Mouse (Mus musculus) embryonic facial prominence, embryonic 11.5 days (tissue): ENCODE results near the gene Fitm2. TPM values are rescaled to one million over a fixed set of nuclear protein-coding genes. Genes with fewer than 3 reads are reported as not detected.

Experiments
- ATAC-seq: fragments of 200-750 bp; cut with Nextera tagmentation; replicated peaks from 2 replicates; pipeline ENCODE4 v1.8.0; 2017; ENCODE audit warnings: low read depth; ENCODE audit not compliant: insufficient number of reproducible peaks, low FRiP score, low TSS enrichment
- DNase-seq: peaks from one replicate; pipeline ENCODE4 v3.0.0-alpha.2; 2015; ENCODE audit warnings: low spot score
- H3K27ac ChIP-seq: fragments of 300-500 bp; sonication (generic); replicated peaks from 2 replicates; pipeline ENCODE4 v1.5.1; 2014; ENCODE audit warnings: mild to moderate bottlenecking, low read depth, low read length, control low read depth
- H3K27me3 ChIP-seq: fragments of 300-500 bp; sonication (generic); 2 replicates; pipeline ENCODE4 v1.6.1; 2014; ENCODE audit warnings: mild to moderate bottlenecking, low read length, moderate library complexity, mixed read lengths; ENCODE audit not compliant: control insufficient read depth, insufficient read depth
- H3K36me3 ChIP-seq: fragments of 300-500 bp; sonication (generic); replicated peaks from 2 replicates; pipeline ENCODE4 v1.6.1; 2014; ENCODE audit warnings: low read depth, mild to moderate bottlenecking, low read length, moderate library complexity, mixed read lengths; ENCODE audit not compliant: control insufficient read depth, insufficient read depth
- H3K4me1 ChIP-seq: fragments of 300-500 bp; sonication (generic); 2 replicates; pipeline ENCODE4 v1.6.1; 2014; ENCODE audit warnings: low read length, mixed read lengths; ENCODE audit not compliant: control insufficient read depth, insufficient read depth
- H3K4me2 ChIP-seq: fragments of 300-500 bp; sonication (generic); 2 replicates; pipeline ENCODE4 v1.6.1; 2014; ENCODE audit warnings: low read depth, mild to moderate bottlenecking, control low read depth, low read length, moderate library complexity
- H3K4me3 ChIP-seq: fragments of 300-500 bp; sonication (generic); 2 replicates; pipeline ENCODE4 v1.5.1; 2014; ENCODE audit warnings: low read depth, low read length, control low read depth
- H3K9ac ChIP-seq: fragments of 300-500 bp; sonication (generic); replicated peaks from 2 replicates; pipeline ENCODE4 v1.6.1; 2014; ENCODE audit warnings: mild to moderate bottlenecking, control low read depth, low read length
- H3K9me3 ChIP-seq: fragments of 300-500 bp; sonication (generic); replicated peaks from 2 replicates; pipeline ENCODE4 v1.6.1; 2016; ENCODE audit warnings: mild to moderate bottlenecking, low read length, inconsistent platforms, mixed read lengths; ENCODE audit not compliant: control insufficient read depth
- WGBS: fragments of 180-500 bp; shearing (Covaris S2); extraction: QIAGEN DNeasy Blood & Tissue Kit; methylation state at CpG from one replicate; pipeline ENCODE4 v1.1.7; 2014; 5-methylcytosine and 5-hydroxymethylcytosine counted together
- polyA plus RNA-seq: library from polyadenylated mRNA; unstranded; fragments of >200 nt; fragmentation: Nextera tagmentation; extraction: Ambion mirVana; gene quantifications from 2 replicates; pipeline ENCODE4 v1.2.1, GENCODE M21; 2014

The Fitm2 gene
- polyA plus RNA-seq: 9.0 and 9.7 TPM in 2 replicates

DNA sequence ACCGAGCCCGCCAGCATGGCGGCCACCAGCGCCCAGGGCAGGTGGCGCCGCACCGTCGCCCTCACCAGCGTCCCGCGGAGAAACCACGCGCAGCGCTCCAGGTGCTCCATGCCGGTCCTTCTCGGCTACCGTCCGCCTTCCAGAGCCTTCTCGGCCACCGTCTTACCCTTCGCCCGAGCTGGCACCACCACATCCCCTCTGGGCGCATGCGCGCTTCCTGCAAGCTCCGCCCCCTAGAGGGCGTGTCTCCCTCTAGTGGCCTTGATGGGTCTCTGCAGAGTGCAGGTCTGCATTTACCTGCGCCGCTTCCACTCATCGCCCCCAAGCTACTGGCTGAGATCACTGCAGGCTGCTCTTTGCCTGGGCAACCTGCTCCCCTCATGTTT, at the start of gene Fitm2:
Gene Fitm2 (minus strand): TSS at position 164 of the 386 bp plus-strand sequence.
- H3K9me3 ChIP-seq: no peaks in the 10 kb centered on the region
- ATAC-seq (peak; percentile 95), DNase-seq (peak; percentile 97)
- no peaks in the 10 kb centered on the region for H3K27me3 ChIP-seq
- no peaks in the 10 kb centered on the region for H3K4me1 ChIP-seq
- peak within 1 kb of the TSS; percentile 85 for H3K4me3 ChIP-seq
- WGBS: under 1% methylated on average over 29 of the region's 30 CpGs
- peak within 1 kb of the TSS; percentile 82 for H3K9ac ChIP-seq
- peak within 1 kb of the TSS; percentile 13; the same call in 1 of the 2 replicates for H3K27ac ChIP-seq
- no peaks in the 10 kb centered on the region for H3K36me3 ChIP-seq
- peak within 1 kb of the TSS; percentile 79 for H3K4me2 ChIP-seq

- no peak within 1 kb of the TSS for H3K9ac ChIP-seq
- no peaks in the 10 kb centered on the region for H3K9me3 ChIP-seq
- H3K4me2 ChIP-seq: no peak within 1 kb of the TSS
- H3K4me3 ChIP-seq: no peak within 1 kb of the TSS
- no peaks in the 10 kb centered on the region for H3K36me3 ChIP-seq
- no peaks in the 10 kb centered on the region for H3K4me1 ChIP-seq
- no peak within 1 kb of the TSS for H3K27ac ChIP-seq
- WGBS: 89% methylated on average over 10 of the region's 10 CpGs
- ATAC-seq (no peak), DNase-seq (no peak)
- no peaks in the 10 kb centered on the region for H3K27me3 ChIP-seq
These were observed 34.0 kb upstream of the Fitm2 start, which contains the start of gene Hnf4a for GRCm38 (mm10) chr2:163506300-163507004. Hnf4a (plus strand) TSS chr2:163506808.

DNA sequence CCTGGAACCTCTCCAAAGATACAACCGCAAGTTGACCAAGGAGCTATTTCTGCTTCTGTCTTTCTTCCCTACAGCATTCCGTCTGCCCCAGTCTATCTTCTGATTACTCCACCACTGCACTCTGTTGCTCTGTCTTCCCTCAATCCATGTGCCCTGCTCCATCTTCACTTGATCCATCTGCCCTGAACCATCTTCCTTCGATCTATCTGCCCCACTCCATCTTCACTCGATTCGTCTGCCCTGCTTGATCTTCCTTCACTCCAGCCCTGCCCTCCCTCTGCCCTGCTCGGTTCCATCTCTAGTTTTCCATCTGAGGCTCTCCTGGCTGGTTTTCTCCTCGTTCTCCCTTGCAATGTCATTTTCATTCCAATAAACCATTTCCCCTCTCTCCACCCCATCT, 30.8 kb upstream of the Fitm2 start:
- 77% methylated on average over 7 of the region's 7 CpGs for WGBS
- DNase-seq (no peak), ATAC-seq (no peak)
- no peaks in the 10 kb centered on the region for H3K36me3 ChIP-seq
- H3K4me2 ChIP-seq: no peak overlapping the region
- no peaks in the 10 kb centered on the region for H3K27me3 ChIP-seq
- no peaks in the 10 kb centered on the region for H3K9me3 ChIP-seq
- H3K9ac ChIP-seq: no peak overlapping the region
- no peak overlapping the region for H3K27ac ChIP-seq
- H3K4me1 ChIP-seq: no peaks in the 10 kb centered on the region
- no peak overlapping the region for H3K4me3 ChIP-seq

GRCm38 (mm10) chr2:163502219-163502618, 29.8 kb upstream of the Fitm2 start:
- 89% methylated on average over 2 of the region's 2 CpGs for WGBS
- Histone ChIP-seq H3K4me2 (no peak overlapping the region), H3K27ac (no peak overlapping the region), H3K4me3 (no peak overlapping the region), H3K4me1 (no peaks in the 10 kb centered on the region), H3K9me3 (no peaks in the 10 kb centered on the region), H3K27me3 (no peaks in the 10 kb centered on the region), H3K36me3 (no peaks in the 10 kb centered on the region), H3K9ac (no peak overlapping the region)
- ATAC-seq: no peak
- DNase-seq: no peak

DNA sequence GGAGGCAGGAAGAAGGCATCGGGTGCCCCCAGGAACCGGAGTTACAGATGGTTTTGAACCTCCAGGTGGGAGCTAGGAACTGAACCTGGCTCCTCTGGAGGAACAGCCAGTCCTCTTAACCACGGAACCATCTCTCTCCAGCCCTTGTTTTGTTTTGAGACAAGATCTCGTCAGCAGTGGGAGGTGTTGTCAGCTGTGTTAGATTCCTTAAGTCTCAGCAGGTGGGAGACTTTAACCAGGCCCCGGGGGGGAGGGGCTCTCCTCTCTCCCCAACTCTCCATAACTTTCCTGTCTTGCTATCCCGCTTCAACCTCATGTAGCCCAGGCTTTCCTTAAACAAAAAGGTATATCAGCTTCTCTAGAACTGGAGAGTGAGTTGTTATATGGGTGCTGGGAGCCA, 22.0 kb upstream of the Fitm2 start:
- H3K27ac ChIP-seq: no peak overlapping the region
- DNase-seq (no peak), ATAC-seq (no peak)
- no peak overlapping the region for H3K9ac ChIP-seq
- WGBS: 44% methylated on average over 6 of the region's 6 CpGs
- H3K9me3 ChIP-seq: no peaks in the 10 kb centered on the region
- H3K4me3 ChIP-seq: no peak overlapping the region
- no peaks in the 10 kb centered on the region for H3K36me3 ChIP-seq
- no peaks in the 10 kb centered on the region for H3K27me3 ChIP-seq
- no peaks in the 10 kb centered on the region for H3K4me1 ChIP-seq
- H3K4me2 ChIP-seq: no peak overlapping the region

- no peak for ATAC-seq
- Histone ChIP-seq H3K9me3 (no peaks in the 10 kb centered on the region), H3K36me3 (no peaks in the 10 kb centered on the region), H3K27me3 (no peaks in the 10 kb centered on the region), H3K27ac (no peak overlapping the region), H3K4me1 (no peaks in the 10 kb centered on the region), H3K9ac (no peak overlapping the region), H3K4me2 (no peak overlapping the region), H3K4me3 (no peak overlapping the region)
- WGBS: 54% methylated on average over 5 of the region's 5 CpGs
- no peak for DNase-seq
These were observed 21.5 kb upstream of the Fitm2 start for GRCm38 (mm10) chr2:163493976-163494375.

- no peaks in the 10 kb centered on the region for H3K27me3 ChIP-seq
- no peaks in the 10 kb centered on the region for H3K4me1 ChIP-seq
- DNase-seq (no peak), ATAC-seq (no peak)
- no peak overlapping the region for H3K27ac ChIP-seq
- no peak overlapping the region for H3K4me3 ChIP-seq
- H3K9me3 ChIP-seq: no peaks in the 10 kb centered on the region
- H3K9ac ChIP-seq: no peak overlapping the region
- no peak overlapping the region for H3K4me2 ChIP-seq
- no peaks in the 10 kb centered on the region for H3K36me3 ChIP-seq
- 17% methylated on average over 5 of the region's 5 CpGs for WGBS
These were observed 20.6 kb upstream of the Fitm2 start for GRCm38 (mm10) chr2:163493031-163493430.

- H3K4me1 ChIP-seq: no peaks in the 10 kb centered on the region
- DNase-seq: no peak
- H3K4me2 ChIP-seq: no peak within 1 kb of the TSS
- no peaks in the 10 kb centered on the region for H3K27me3 ChIP-seq
- H3K9me3 ChIP-seq: no peaks in the 10 kb centered on the region
- no peak within 1 kb of the TSS; the same call in 1 of the 2 replicates for H3K9ac ChIP-seq
- H3K27ac ChIP-seq: no peak within 1 kb of the TSS
- no peaks in the 10 kb centered on the region for H3K36me3 ChIP-seq
- no peak for ATAC-seq
- 74% methylated on average over 5 of the region's 5 CpGs for WGBS
- no peak within 1 kb of the TSS for H3K4me3 ChIP-seq
These were observed 19.6 kb upstream of the Fitm2 start, which contains the start of gene R3hdml for GRCm38 (mm10) chr2:163492018-163492417. R3hdml (plus strand) TSS chr2:163492318.
